Mouse (Mus musculus) frontal cortex, adult (tissue): ENCODE data around the gene Stk33.

Source experiments
- ATAC-seq: cut with Nextera tagmentation; 2 replicates; pipeline ENCODE4 v1.9.2; 2017; ENCODE audit warnings: mild to moderate bottlenecking, moderate library complexity, mixed read lengths; ENCODE audit not compliant: low TSS enrichment

Stk33 gene

DNA sequence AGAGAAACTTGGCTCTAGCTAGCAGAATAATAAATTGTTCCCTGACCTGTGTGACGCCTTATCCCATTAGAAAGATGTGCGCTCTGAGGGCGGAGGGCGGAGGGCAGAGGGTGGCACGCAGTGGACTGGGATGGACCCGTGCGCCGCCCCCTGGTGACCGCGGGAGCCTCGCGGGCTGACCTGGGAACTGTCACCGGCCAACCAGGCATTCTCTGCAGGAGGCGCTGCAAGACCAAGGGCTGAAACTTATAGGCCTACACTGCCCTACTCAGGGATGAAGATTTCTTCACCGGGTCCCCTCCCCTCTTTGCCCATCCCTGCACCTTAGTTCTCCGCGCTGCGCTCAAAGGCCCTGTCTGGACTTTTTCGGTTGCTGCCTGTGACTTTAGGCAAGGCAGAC is 197.6 kb downstream of the Stk33 start:
- ATAC-seq, result no peak

GRCm38 (mm10) chr7:109239346-109239745 is 199.5 kb downstream of the Stk33 start:
- ATAC-seq, result no peak

DNA sequence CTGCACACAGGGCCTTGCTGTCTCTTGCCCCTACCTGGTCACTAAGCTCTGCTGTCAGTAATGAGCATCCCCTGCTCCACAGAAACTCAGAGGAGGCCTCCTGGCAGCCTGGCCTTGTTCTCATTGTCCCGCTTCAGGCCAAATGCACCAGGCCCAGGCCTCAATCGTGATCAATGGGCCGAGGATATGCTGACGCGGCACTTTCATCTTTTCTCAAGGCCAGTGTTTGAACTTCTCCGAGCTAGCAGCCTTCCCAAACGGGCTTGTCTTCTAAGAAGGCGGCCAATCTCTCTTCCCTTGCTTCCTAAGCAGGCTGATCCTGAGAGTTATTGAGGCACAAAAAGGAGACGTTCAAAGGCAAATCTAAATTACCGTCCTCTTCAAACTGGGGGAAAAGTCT is 200.2 kb downstream of the Stk33 start:
- ATAC-seq, result no peak

- ATAC-seq, result no peak
These were observed 203.8 kb downstream of the Stk33 start for GRCm38 (mm10) chr7:109234882-109235640.

GRCm38 (mm10) chr7:109234476-109234875 is 204.4 kb downstream of the Stk33 start:
- ATAC-seq, result no peak

DNA sequence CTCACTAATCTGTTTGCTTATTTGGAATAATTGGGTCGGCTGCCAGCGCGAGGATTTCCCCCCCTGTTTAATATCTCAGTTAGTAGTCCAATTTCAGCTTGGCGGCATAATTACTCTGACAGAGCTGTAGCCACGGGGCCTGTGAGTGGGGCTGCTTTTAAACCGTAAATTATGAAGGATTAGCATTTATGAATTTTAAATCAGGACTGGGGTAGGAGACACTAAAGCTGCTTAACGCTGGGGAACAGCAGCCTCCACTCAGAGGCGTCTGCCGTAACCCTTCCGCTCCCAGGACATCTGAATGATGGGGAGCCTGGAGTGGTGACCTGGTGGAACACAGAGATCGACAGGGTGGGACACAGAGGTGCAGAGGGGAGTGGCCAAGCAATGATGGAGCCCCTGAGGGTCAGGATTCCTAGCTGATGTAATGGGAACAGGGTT is 207.0 kb downstream of the Stk33 start:
- ATAC-seq, result no peak

- peak; percentile 11; the same call in 1 of the 2 replicates for ATAC-seq
These were observed 207.6 kb downstream of the Stk33 start for GRCm38 (mm10) chr7:109231307-109231706.

DNA sequence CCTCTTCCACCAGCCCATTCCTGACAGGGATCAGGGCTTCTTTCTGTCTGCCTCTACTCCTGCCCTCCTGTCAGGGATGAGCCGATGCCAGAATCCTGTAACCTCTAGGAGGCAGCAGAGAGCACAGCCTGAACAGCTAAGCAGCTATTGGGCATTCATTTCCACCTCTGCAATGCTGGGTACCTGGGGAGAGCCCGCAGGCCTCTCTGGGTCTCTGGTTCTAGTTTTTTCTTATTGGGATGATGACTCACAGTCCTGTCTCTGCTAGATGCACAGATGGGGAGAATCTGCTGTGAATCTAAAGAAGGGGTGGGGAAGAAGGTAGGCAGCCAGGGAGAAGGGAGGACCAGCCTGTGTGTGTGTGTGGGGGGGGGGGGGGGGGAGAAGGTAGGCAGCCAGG is 208.1 kb downstream of the Stk33 start:
- ATAC-seq, result peak; percentile 96
